ENCODE assay signal across 19 mouse cellular contexts in genomic region chr3:130827934-130828333, GRCm38 (mm10).
A peak's percentile ranks its signal among the peaks of the same experiment; 100 is the strongest.
DNase-seq lines count a peak whose midpoint lies in the region; ATAC-seq lines count a peak whose summit lies in the region.
"Had no signal": no experiment of that assay in that cellular context is flagged by ENCODE, and none has a peak within 500 bp of the region (broad histone marks: within the 10 kb centered on the region; RNA-seq: fewer than 3 reads in every experiment).

No protein-coding gene starts in this region.

- ATAC-seq in granulocyte monocyte progenitor cell, adult 5-6 weeks (replicated peaks; ENCODE audit: poor library complexity, severe bottlenecking): peak; percentile 82
- ATAC-seq: forebrain, embryonic 13.5 days; intestine, embryonic 16.5 days had no signal

- peak; percentile 55 for DNase-seq in adrenal gland, postnatal 14 days
- DNase-seq in adrenal gland, adult 18-20 months (ENCODE audit: low spot score in 2 of 2): no peak
- DNase-seq in 3134 (ENCODE audit: extremely low read depth, insufficient read length, low spot score): peak; percentile 41
- peak; percentile 39 for DNase-seq in Muller cell, postnatal 12 days (ENCODE audit: inconsistent ontology term)
- DNase-seq in gastrocnemius, adult 18-20 months (ENCODE audit: low spot score): no peak
- DNase-seq in kidney, adult 11 months: no peak
- no peak for DNase-seq in ovary, postnatal 10 days (ENCODE audit: low spot score)
- DNase-seq: adrenal gland, postnatal 25 days; cerebellum, adult 11-12 months; cerebellum, postnatal 14 days; gastrocnemius, postnatal 14 days; heart, adult 2 months; heart, postnatal 4 days; kidney, adult 9 months; kidney, postnatal 10 days; right cerebral cortex, postnatal 25 days had no signal

Comparison
In these comparisons a context has a peak if more than half of its experiments do, and no peak if none do; other contexts are left out.
1. DNase-seq: peak in adrenal gland, postnatal 14 days (single experiment), 3134 (single experiment) and Muller cell, postnatal 12 days (single experiment); none in adrenal gland, adult 18-20 months (0 of 2), gastrocnemius, adult 18-20 months (single experiment), kidney, adult 11 months (single experiment) and ovary, postnatal 10 days (single experiment).